8 mouse cellular contexts compared by ENCODE assay signal in genomic region chr9:106367592-106368111, GRCm38 (mm10). TPM values are rescaled to one million over a fixed set of nuclear protein-coding genes. Genes with fewer than 3 reads are reported as not detected.
DNase-seq lines count a peak whose midpoint lies in the region; ATAC-seq and TF ChIP-seq lines count a peak whose summit lies in the region.

No protein-coding gene starts in this region.

- dilution Hi-C loops in CH12.LX (cut with MboI; ENCODE audit: extremely low pct_ligation_motif_present, extremely low pct_unique_long_range_greater_than_20kb, low sequenced_read_pairs), result no loop called here

- TF ChIP-seq POLR2A in CH12.LX (IDR thresholded peaks at IDR 0.05; ENCODE audit: low read depth, low read length), result peak; percentile 67

- peak overlapping the region; percentile 93 for H3K4me2 ChIP-seq in CH12.LX (ENCODE audit: insufficient read depth, low read depth, poor library complexity, severe bottlenecking)
- peak overlapping the region; percentile 98 for H3K4me2 ChIP-seq in forebrain, embryonic 11.5 days (ENCODE audit: low read depth, low read length, severe bottlenecking)
- peak overlapping the region; percentile 99 for H3K4me2 ChIP-seq in heart, embryonic 16.5 days (ENCODE audit: low read depth, low read length)
- H3K4me2 ChIP-seq in liver, embryonic 15.5 days, result peak overlapping the region; percentile 100
- peak overlapping the region; percentile 77 for H3K4me2 ChIP-seq in neural tube, embryonic 12.5 days (replicated peaks)

- peak; percentile 97 for DNase-seq in CH12.LX (ENCODE audit: extremely low read depth)
- DNase-seq in c-Kit-positive CD71-positive TER-119-negative erythroid progenitor cells, embryonic 14.5 days (ENCODE audit: low read depth), result peak; percentile 97
- DNase-seq in forebrain, embryonic 11.5 days (ENCODE audit: low spot score), result peak; percentile 99
- peak; percentile 99 for DNase-seq in kidney, postnatal 36 days
- DNase-seq in telencephalon, adult 2 months (ENCODE audit: low read depth, low spot score), result peak; percentile 98

- peak overlapping the region; percentile 81 for H3K9ac ChIP-seq in CH12.LX (ENCODE audit: insufficient read depth, low read depth)
- H3K9ac ChIP-seq in forebrain, embryonic 11.5 days (ENCODE audit: low read length), result peak overlapping the region; percentile 92
- peak overlapping the region; percentile 91 for H3K9ac ChIP-seq in heart, embryonic 16.5 days (ENCODE audit: low read length)
- H3K9ac ChIP-seq in liver, embryonic 15.5 days, result peak overlapping the region; percentile 73
- peak overlapping the region; percentile 89 for H3K9ac ChIP-seq in neural tube, embryonic 12.5 days

- peaks cover 24 to 42% of the 10 kb centered on the region in 2 experiments for H3K4me1 ChIP-seq in CH12.LX (ENCODE audit: control insufficient read depth in 1 of 2, insufficient read depth in 2 of 2)
- peaks cover 9% of the 10 kb centered on the region for H3K4me1 ChIP-seq in forebrain, embryonic 11.5 days (replicated peaks; ENCODE audit: control insufficient read depth, insufficient read depth, low read length)
- peaks cover 30% of the 10 kb centered on the region for H3K4me1 ChIP-seq in heart, embryonic 16.5 days (ENCODE audit: control insufficient read depth, insufficient read depth, low read length)
- H3K4me1 ChIP-seq in liver, embryonic 15.5 days (replicated peaks), result peaks cover 61% of the 10 kb centered on the region
- H3K4me1 ChIP-seq in neural tube, embryonic 12.5 days, result peaks cover 33% of the 10 kb centered on the region

- no peak for TF ChIP-seq RAD21 in CH12.LX (IDR thresholded peaks at IDR 0.05; ENCODE audit: low read depth, low read length)

- TF ChIP-seq EP300 in CH12.LX (IDR thresholded peaks at IDR 0.05; ENCODE audit: low read length), result no peak

- in situ Hi-C loops in CH12.LX (cut with MboI; ENCODE audit: low pct_ligation_motif_present, low pct_unique_long_range_greater_than_20kb, low sequenced_read_pairs), result loop anchor here (5.0 kb wide), 1 partner anchor 45 kb away; no protein-coding TSS in a partner anchor

- ATAC-seq in forebrain, embryonic 11.5 days (replicated peaks; ENCODE audit: low FRiP score), result peak; percentile 92
- ATAC-seq in heart, embryonic 16.5 days (replicated peaks; ENCODE audit: extremely low read depth, insufficient read depth, low FRiP score), result peak; percentile 88
- peak; percentile 89 for ATAC-seq in liver, embryonic 15.5 days (ENCODE audit: insufficient read depth)
- ATAC-seq in neural tube, embryonic 12.5 days (ENCODE audit: low FRiP score, low read depth), result peak; percentile 93

- H3K27me3 ChIP-seq in CH12.LX (replicated peaks), result peaks cover 6% of the 10 kb centered on the region
- H3K27me3 ChIP-seq in forebrain, embryonic 11.5 days (ENCODE audit: control insufficient read depth, insufficient read depth, low read length), result no peaks in the 10 kb centered on the region
- H3K27me3 ChIP-seq in heart, embryonic 16.5 days (ENCODE audit: control insufficient read depth, insufficient read depth, low read length), result no peaks in the 10 kb centered on the region
- H3K27me3 ChIP-seq in liver, embryonic 15.5 days, result peaks cover 41% of the 10 kb centered on the region
- no peaks in the 10 kb centered on the region for H3K27me3 ChIP-seq in neural tube, embryonic 12.5 days (replicated peaks)

- H3K79me2 ChIP-seq in CH12.LX (replicated peaks; ENCODE audit: control insufficient read depth, extremely low read depth, insufficient read depth, poor library complexity, severe bottlenecking), result peaks cover 11% of the 10 kb centered on the region; the same call in 1 of the 2 replicates

- peaks cover 0 to 16% of the 10 kb centered on the region in 2 experiments for H3K36me3 ChIP-seq in CH12.LX (replicated peaks in 1 of 2; ENCODE audit: control insufficient read depth in 1 of 2, insufficient read depth in 1 of 2, low read length in 1 of 2)
- H3K36me3 ChIP-seq in forebrain, embryonic 11.5 days (ENCODE audit: control insufficient read depth, insufficient read depth, low read length), result peaks cover 3% of the 10 kb centered on the region; the same call in 1 of the 2 replicates
- peaks cover 7% of the 10 kb centered on the region; the same call in 1 of the 2 replicates for H3K36me3 ChIP-seq in heart, embryonic 16.5 days (ENCODE audit: control insufficient read depth, insufficient read depth)
- 0 out of 2 replicates have a peak, but pooled peaks cover 3% of the 10 kb centered on the region for H3K36me3 ChIP-seq in liver, embryonic 15.5 days (replicated peaks)
- H3K36me3 ChIP-seq in neural tube, embryonic 12.5 days, result peaks cover 12% of the 10 kb centered on the region

- H3K27ac ChIP-seq in CH12.LX (ENCODE audit: insufficient read depth, low read depth), result peak overlapping the region; percentile 47
- peak overlapping the region; percentile 91 for H3K27ac ChIP-seq in forebrain, embryonic 11.5 days (ENCODE audit: low read depth, low read length)
- H3K27ac ChIP-seq in heart, embryonic 16.5 days (ENCODE audit: low read length), result peak overlapping the region; percentile 96
- peak overlapping the region; percentile 84 for H3K27ac ChIP-seq in liver, embryonic 15.5 days (replicated peaks)
- H3K27ac ChIP-seq in neural tube, embryonic 12.5 days, result peak overlapping the region; percentile 76

- WGBS in forebrain, embryonic 11.5 days, result 1% methylated on average over 36 of the region's 36 CpGs
- WGBS in heart, embryonic 16.5 days, result under 1% methylated on average over 36 of the region's 36 CpGs
- WGBS in liver, embryonic 15.5 days (ENCODE audit: insufficient replicate concordance), result under 1% methylated on average over 36 of the region's 36 CpGs
- WGBS in neural tube, embryonic 12.5 days, result under 1% methylated on average over 36 of the region's 36 CpGs

- peak overlapping the region; percentile 47 to 87 (median 65) for H3K4me3 ChIP-seq in CH12.LX (replicated peaks in 1 of 3; ENCODE audit: low read depth in 2 of 3, low read length in 2 of 3, poor library complexity in 1 of 3)
- peak overlapping the region; percentile 86 for H3K4me3 ChIP-seq in forebrain, embryonic 11.5 days (ENCODE audit: low read depth, low read length)
- H3K4me3 ChIP-seq in heart, embryonic 16.5 days (ENCODE audit: low read length), result peak overlapping the region; percentile 72
- peak overlapping the region; percentile 76 for H3K4me3 ChIP-seq in liver, embryonic 15.5 days (replicated peaks)
- peak overlapping the region; percentile 87 for H3K4me3 ChIP-seq in neural tube, embryonic 12.5 days

- no peaks in the 10 kb centered on the region for H3K9me3 ChIP-seq in CH12.LX (replicated peaks; ENCODE audit: low read length)
- H3K9me3 ChIP-seq in forebrain, embryonic 11.5 days (ENCODE audit: control insufficient read depth, low read length), result no peaks in the 10 kb centered on the region
- H3K9me3 ChIP-seq in heart, embryonic 16.5 days (replicated peaks; ENCODE audit: control insufficient read depth, low read length), result no peaks in the 10 kb centered on the region
- no peaks in the 10 kb centered on the region for H3K9me3 ChIP-seq in liver, embryonic 15.5 days (replicated peaks)
- no peaks in the 10 kb centered on the region for H3K9me3 ChIP-seq in neural tube, embryonic 12.5 days

- TF ChIP-seq CTCF in CH12.LX (conservative IDR thresholded peaks at IDR 0.05 in 1 of 2, IDR thresholded peaks at IDR 0.05 in 1 of 2; ENCODE audit: low read depth in 2 of 2, low read length in 2 of 2), result no peak

TF ChIP-seq in CH12.LX, 34 proteins besides CTCF, POLR2A, EP300 and RAD21:
- peak; percentile 63; the same call in 1 of the 2 replicates for TF ChIP-seq MXI1 (IDR thresholded peaks at IDR 0.05; ENCODE audit: low read depth, low read length)
- peak; percentile 84 for TF ChIP-seq MAZ (IDR thresholded peaks at IDR 0.05; ENCODE audit: low read depth, low read length)
- 0 out of 2 replicates have a peak, but pooled peaks have one; percentile 39 for TF ChIP-seq ELF1 (IDR thresholded peaks at IDR 0.05; ENCODE audit: low read depth, low read length)
- 0 out of 2 replicates have a peak, but pooled peaks have one; percentile 55 for TF ChIP-seq TCF12 (IDR thresholded peaks at IDR 0.05; ENCODE audit: low read depth, low read length)
- TF ChIP-seq USF1 (IDR thresholded peaks at IDR 0.05; ENCODE audit: low read depth, low read length), result peak; percentile 95
- no peak for TF ChIP-seq KAT2A (IDR thresholded peaks at IDR 0.05; ENCODE audit: insufficient replicate concordance, low read length)
- TF ChIP-seq RCOR1 (conservative IDR thresholded peaks at IDR 0.05; ENCODE audit: low read depth, low read length), result no peak
- peak; percentile 91 for TF ChIP-seq BHLHE40 (IDR thresholded peaks at IDR 0.05; ENCODE audit: low read depth, low read length)
- TF ChIP-seq SMC3 (IDR thresholded peaks at IDR 0.05; ENCODE audit: low read depth, low read length), result no peak
- no peak for TF ChIP-seq JUND (conservative IDR thresholded peaks at IDR 0.05; ENCODE audit: low read depth, low read length)
- 0 out of 2 replicates have a peak, but pooled peaks have one; percentile 13 for TF ChIP-seq HCFC1 (IDR thresholded peaks at IDR 0.05; ENCODE audit: low read depth, low read length)
- no peak for TF ChIP-seq CHD1 (IDR thresholded peaks at IDR 0.05; ENCODE audit: low read depth, low read length)
- TF ChIP-seq USF2 (conservative IDR thresholded peaks at IDR 0.05; ENCODE audit: low read depth, low read length), result peak; percentile 93
- TF ChIP-seq MAX (IDR thresholded peaks at IDR 0.05; ENCODE audit: low read length), result peak; percentile 99
- TF ChIP-seq ZNF384 (IDR thresholded peaks at IDR 0.05; ENCODE audit: low read depth, low read length), result no peak
- TF ChIP-seq MEF2A (IDR thresholded peaks at IDR 0.05; ENCODE audit: borderline replicate concordance, low read depth, low read length), result 0 out of 2 replicates have a peak, but pooled peaks have one; percentile 19
- peak; percentile 30 for TF ChIP-seq SIN3A (IDR thresholded peaks at IDR 0.05; ENCODE audit: low read length)
- no peak for TF ChIP-seq MAFK (IDR thresholded peaks at IDR 0.05; ENCODE audit: insufficient replicate concordance, low read length)
- TF ChIP-seq NRF1 (IDR thresholded peaks at IDR 0.05; ENCODE audit: low read depth, low read length), result no peak; the same call in 1 of the 2 replicates
- TF ChIP-seq NELFE (IDR thresholded peaks at IDR 0.05; ENCODE audit: low read depth, low read length), result no peak
- TF ChIP-seq CHD2 (IDR thresholded peaks at IDR 0.05; ENCODE audit: low read length), result 0 out of 2 replicates have a peak, but pooled peaks have one; percentile 25

RNA-seq across cellular contexts. Expression of gene Dusp7, which starts 0.8 kb away (rescaled TPM):
- total RNA-seq in CH12.LX (2012; rRNA removed) (8.0 and 10.0 TPM in 2 replicates), CH12.LX (2014; rRNA removed) (4.9 and 6.2 TPM in 2 replicates)
- polyA plus RNA-seq in CH12.LX (2012; ENCODE audit: insufficient read length, low read depth), result 8.2 and 11.4 TPM in 2 replicates
- polyA plus RNA-seq in forebrain, embryonic 11.5 days (2014; fragmentation: Nextera tagmentation; extraction: Ambion mirVana), result 26.8 and 27.6 TPM in 2 replicates
- 7.9 and 10.2 TPM in 2 replicates for polyA plus RNA-seq in heart, embryonic 16.5 days (2015; fragmentation: Nextera tagmentation; extraction: Ambion mirVana)
- polyA plus RNA-seq in liver, embryonic 15.5 days (2015; fragmentation: Nextera tagmentation; extraction: Ambion mirVana), result 3.4 and 5.1 TPM in 2 replicates
- polyA plus RNA-seq in neural tube, embryonic 12.5 days (2016; fragmentation: Nextera tagmentation; extraction: Ambion mirVana), result 18.9 and 21.3 TPM in 2 replicates

Comparison
In these comparisons a context has a peak if more than half of its experiments do, and no peak if none do; other contexts are left out.
1. Peak in every context shown above with its lines: DNase-seq, ATAC-seq, H3K4me3 ChIP-seq and H3K27ac ChIP-seq.